Mouse (Mus musculus): ENCODE measurements around the gene Thap3. TPM values are rescaled to one million over a fixed set of nuclear protein-coding genes. Genes with fewer than 3 reads are reported as not detected.
A peak's percentile ranks its signal among the peaks of the same experiment; 100 is the strongest.

Gene Thap3
- total and polyA plus RNA-seq, 2 experiments from 2014 or later, result 21.1 to 42.7 TPM

DNA sequence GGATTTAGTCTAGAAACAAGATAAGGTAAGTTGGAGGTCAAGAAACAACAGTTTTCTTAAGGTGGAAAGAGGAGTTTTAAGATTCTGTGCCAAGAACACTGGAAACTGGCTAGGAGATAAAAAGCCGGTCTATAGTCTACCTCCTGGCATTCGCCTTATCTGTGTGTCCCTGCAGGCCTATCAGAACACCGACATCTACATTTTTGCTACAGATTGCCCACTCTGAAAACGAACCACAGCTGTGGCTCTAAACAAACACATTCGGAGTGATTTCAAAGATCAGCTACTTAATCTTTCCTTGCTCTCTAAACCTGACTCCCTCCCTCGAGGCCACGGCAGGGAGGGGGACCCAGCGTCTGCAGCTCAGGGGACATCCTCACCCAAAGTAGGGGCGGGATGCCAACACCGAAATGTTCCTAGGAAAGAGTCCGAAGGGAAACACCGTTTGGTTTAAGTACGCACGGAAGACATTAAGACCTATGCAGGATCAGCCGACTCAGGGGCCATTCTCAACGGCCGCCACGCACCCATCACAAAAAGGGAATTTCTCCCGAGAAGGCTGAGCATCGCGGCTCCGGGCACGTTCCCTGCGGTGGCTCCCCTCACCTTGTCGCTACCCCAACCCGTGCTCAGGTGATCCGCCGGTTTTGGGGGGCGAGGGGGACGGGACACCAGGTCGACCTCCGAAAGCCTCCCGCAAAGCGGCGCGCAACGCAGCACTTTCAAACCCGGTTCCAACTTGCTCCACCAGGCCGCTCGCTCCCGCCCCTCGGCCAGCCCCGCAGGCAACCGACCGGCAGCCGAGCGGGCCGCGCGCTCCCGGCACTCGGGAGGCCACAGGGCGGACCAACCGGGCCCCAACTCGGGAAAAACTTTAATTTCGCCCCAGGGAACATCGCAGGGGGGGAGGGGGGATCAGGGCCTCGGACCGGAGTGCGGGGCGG is 5.7 kb upstream of the Thap3 start:
- H3K27ac ChIP-seq (ENCODE audit: low read depth, low read length), result no peak overlapping the region
- H3K36me3 ChIP-seq (ENCODE audit: insufficient read depth, low read length), result peaks cover 22% of the 10 kb centered on the region
- peak overlapping the region; percentile 97 for H3K4me3 ChIP-seq (ENCODE audit: low read depth, low read length)
- peak overlapping the region; percentile 97 for H3K4me2 ChIP-seq (ENCODE audit: low read depth, low read length, poor library complexity, severe bottlenecking)
- ATAC-seq (ENCODE audit: low FRiP score) (no peak), DNase-seq (ENCODE audit: low spot score) (no peak)
- no peak for TF ChIP-seq CTCF (IDR thresholded peaks at IDR 0.05)
- H3K9ac ChIP-seq (replicated peaks; ENCODE audit: low read length, poor library complexity, severe bottlenecking), result peak overlapping the region; percentile 87
- H3K9me3 ChIP-seq (ENCODE audit: low read length), result no peaks in the 10 kb centered on the region
- WGBS, result 1% methylated on average over 57 of the region's 61 CpGs
- H3K27me3 ChIP-seq (ENCODE audit: insufficient read depth, low read length), result no peaks in the 10 kb centered on the region
- peaks cover 10% of the 10 kb centered on the region; the same call in 1 of the 2 replicates for H3K4me1 ChIP-seq (ENCODE audit: insufficient read depth, low read length)

DNA sequence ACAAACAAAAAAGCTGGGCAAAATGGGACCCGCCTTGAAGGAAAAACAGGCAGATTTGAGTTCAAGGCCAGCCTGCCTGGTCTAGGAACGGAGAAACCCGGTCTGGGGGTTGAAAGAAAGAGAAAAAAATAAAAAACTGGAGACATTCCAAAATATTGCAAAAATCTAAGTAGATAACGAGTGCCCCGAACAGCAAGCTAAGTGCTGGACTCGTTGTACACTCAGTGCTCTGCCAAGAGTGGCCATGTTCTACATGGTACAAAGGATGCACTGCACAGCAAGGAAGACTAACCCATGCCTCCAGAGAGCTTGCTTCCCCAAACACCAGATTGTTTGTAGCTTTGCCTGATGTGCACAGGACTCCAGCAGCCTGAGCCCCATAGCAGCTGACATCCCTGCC is 4.2 kb upstream of the Thap3 start:
- H3K9me3 ChIP-seq (ENCODE audit: low read length), result no peaks in the 10 kb centered on the region
- WGBS, result 81% methylated on average over 6 of the region's 6 CpGs
- no peak overlapping the region for H3K9ac ChIP-seq (replicated peaks; ENCODE audit: low read length, poor library complexity, severe bottlenecking)
- H3K36me3 ChIP-seq (ENCODE audit: insufficient read depth, low read length), result peaks cover 25% of the 10 kb centered on the region
- H3K4me1 ChIP-seq (ENCODE audit: insufficient read depth, low read length), result peaks cover 11% of the 10 kb centered on the region; the same call in 1 of the 2 replicates
- H3K27ac ChIP-seq (ENCODE audit: low read depth, low read length), result no peak overlapping the region
- H3K27me3 ChIP-seq (ENCODE audit: insufficient read depth, low read length), result no peaks in the 10 kb centered on the region
- no peak for ATAC-seq (ENCODE audit: low FRiP score)
- no peak overlapping the region for H3K4me2 ChIP-seq (ENCODE audit: low read depth, low read length, poor library complexity, severe bottlenecking)
- no peak for TF ChIP-seq CTCF (IDR thresholded peaks at IDR 0.05)
- DNase-seq (ENCODE audit: low spot score), result no peak
- H3K4me3 ChIP-seq (ENCODE audit: low read depth, low read length), result no peak overlapping the region

DNA sequence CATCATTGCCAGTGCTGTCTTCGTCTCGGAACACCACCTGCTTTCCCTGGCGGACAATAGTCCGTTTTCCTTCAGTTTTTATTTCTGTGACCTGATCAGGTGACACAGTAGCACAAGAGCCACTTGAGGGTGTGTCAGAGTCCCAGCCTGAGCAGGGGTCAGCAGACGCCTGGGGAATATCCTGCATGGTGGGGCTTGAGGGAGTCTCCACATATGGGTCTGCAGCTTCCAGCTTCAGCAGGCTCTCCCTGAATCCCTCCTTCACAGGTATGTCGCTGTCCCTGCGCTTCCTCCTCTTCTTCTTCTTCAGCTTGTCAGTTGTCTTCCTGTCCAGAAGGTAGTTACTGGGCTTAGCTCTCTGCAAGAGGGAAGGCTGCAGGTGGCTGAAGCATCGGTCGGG is 3.3 kb upstream of the Thap3 start:
- WGBS, result 95% methylated on average over 9 of the region's 9 CpGs
- H3K9me3 ChIP-seq (ENCODE audit: low read length), result no peaks in the 10 kb centered on the region
- ATAC-seq (ENCODE audit: low FRiP score) (no peak), DNase-seq (ENCODE audit: low spot score) (no peak)
- TF ChIP-seq CTCF (IDR thresholded peaks at IDR 0.05), result no peak
- peaks cover 10% of the 10 kb centered on the region; the same call in 1 of the 2 replicates for H3K4me1 ChIP-seq (ENCODE audit: insufficient read depth, low read length)
- H3K27me3 ChIP-seq (ENCODE audit: insufficient read depth, low read length), result no peaks in the 10 kb centered on the region
- H3K9ac ChIP-seq (replicated peaks; ENCODE audit: low read length, poor library complexity, severe bottlenecking), result no peak overlapping the region
- peaks cover 25% of the 10 kb centered on the region for H3K36me3 ChIP-seq (ENCODE audit: insufficient read depth, low read length)
- no peak overlapping the region for H3K4me3 ChIP-seq (ENCODE audit: low read depth, low read length)
- H3K4me2 ChIP-seq (ENCODE audit: low read depth, low read length, poor library complexity, severe bottlenecking), result no peak overlapping the region
- H3K27ac ChIP-seq (ENCODE audit: low read depth, low read length), result no peak overlapping the region

DNA sequence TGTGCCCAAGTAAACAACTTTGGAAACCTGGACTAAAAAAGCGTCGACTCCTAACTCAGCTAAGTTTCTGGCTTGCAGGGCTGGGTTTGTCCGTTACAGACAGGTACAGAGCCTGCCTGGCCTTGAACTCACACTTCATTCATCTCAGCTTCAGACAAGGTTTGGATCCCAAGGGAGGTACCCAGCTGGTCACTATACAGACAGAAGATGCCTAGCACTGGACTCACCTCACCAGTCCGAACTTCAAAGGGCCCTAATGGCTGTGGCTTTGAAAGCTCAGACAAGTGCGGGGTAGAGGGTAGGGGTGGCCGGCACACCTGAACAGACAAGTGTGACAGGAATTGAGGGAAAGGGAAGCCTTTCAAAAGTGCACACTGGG is 302 bp upstream of the Thap3 start:
- no peak for TF ChIP-seq CTCF (IDR thresholded peaks at IDR 0.05)
- peak; percentile 29; the same call in 1 of the 2 replicates for ATAC-seq (ENCODE audit: low FRiP score)
- Histone ChIP-seq H3K27ac (ENCODE audit: low read depth, low read length) (peak overlapping the region; percentile 88; the same call in 1 of the 2 replicates), H3K4me1 (ENCODE audit: insufficient read depth, low read length) (peaks cover 5% of the 10 kb centered on the region; the same call in 1 of the 2 replicates), H3K9me3 (ENCODE audit: low read length) (no peaks in the 10 kb centered on the region), H3K9ac (replicated peaks; ENCODE audit: low read length, poor library complexity, severe bottlenecking) (no peak overlapping the region), H3K4me2 (ENCODE audit: low read depth, low read length, poor library complexity, severe bottlenecking) (peak overlapping the region; percentile 86), H3K27me3 (ENCODE audit: insufficient read depth, low read length) (no peaks in the 10 kb centered on the region), H3K4me3 (ENCODE audit: low read depth, low read length) (peak overlapping the region; percentile 79), H3K36me3 (ENCODE audit: insufficient read depth, low read length) (peaks cover 25% of the 10 kb centered on the region)
- 35% methylated on average over 6 of the region's 6 CpGs for WGBS
- DNase-seq (ENCODE audit: low spot score), result no peak

DNA sequence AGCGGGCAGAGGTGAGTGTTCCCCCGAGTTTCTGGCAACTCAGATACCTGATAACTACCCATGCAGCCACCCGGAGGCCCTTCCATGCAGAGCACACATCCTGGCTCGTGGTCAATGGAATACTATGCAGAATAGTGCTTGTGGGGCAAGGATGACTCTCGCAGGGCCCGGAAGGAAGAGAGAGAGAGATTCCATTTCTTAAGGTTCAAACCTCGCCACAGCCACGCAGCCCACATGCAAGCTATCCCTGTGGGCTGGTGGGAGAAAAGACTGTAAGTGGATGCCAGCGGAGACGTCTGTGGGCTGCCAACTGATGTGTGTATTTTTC is 819 bp downstream of the Thap3 start:
- no peaks in the 10 kb centered on the region for H3K9me3 ChIP-seq (ENCODE audit: low read length)
- peak overlapping the region; percentile 93 for H3K9ac ChIP-seq (replicated peaks; ENCODE audit: low read length, poor library complexity, severe bottlenecking)
- no peak for TF ChIP-seq CTCF (IDR thresholded peaks at IDR 0.05)
- WGBS, result 21% methylated on average over 10 of the region's 10 CpGs
- H3K27ac ChIP-seq (ENCODE audit: low read depth, low read length), result peak overlapping the region; percentile 88
- H3K4me1 ChIP-seq (ENCODE audit: insufficient read depth, low read length), result peaks cover 5% of the 10 kb centered on the region; the same call in 1 of the 2 replicates
- H3K4me2 ChIP-seq (ENCODE audit: low read depth, low read length, poor library complexity, severe bottlenecking), result peak overlapping the region; percentile 86
- H3K27me3 ChIP-seq (ENCODE audit: insufficient read depth, low read length), result no peaks in the 10 kb centered on the region
- ATAC-seq (ENCODE audit: low FRiP score) (0 out of 2 replicates have a peak, but pooled peaks have one; percentile 2), DNase-seq (ENCODE audit: low spot score) (no peak)
- peak overlapping the region; percentile 79 for H3K4me3 ChIP-seq (ENCODE audit: low read depth, low read length)
- H3K36me3 ChIP-seq (ENCODE audit: insufficient read depth, low read length), result peaks cover 28% of the 10 kb centered on the region

DNA sequence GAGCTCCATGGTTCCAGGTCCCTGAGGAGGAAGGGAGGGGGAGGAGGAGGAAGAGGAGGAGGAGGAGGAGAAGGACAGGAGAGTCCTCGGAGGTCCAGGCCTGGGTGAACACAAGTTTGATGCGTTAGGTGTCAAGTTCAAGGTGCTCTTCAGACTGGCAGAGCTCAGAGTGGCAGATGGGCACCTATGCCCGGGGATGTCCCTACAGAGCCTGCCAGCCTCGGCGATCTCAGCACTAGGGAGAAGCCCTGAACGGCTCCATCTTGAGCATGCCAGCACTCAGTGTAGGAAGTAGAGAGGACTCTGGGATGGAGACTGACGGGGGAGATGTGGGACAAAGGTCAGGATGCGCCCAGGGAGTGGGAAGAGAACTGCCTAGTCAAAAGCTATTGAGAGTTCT is 2.1 kb downstream of the Thap3 start:
- TF ChIP-seq CTCF (IDR thresholded peaks at IDR 0.05), result no peak
- H3K27ac ChIP-seq (ENCODE audit: low read depth, low read length), result no peak overlapping the region
- ATAC-seq (ENCODE audit: low FRiP score) (no peak), DNase-seq (ENCODE audit: low spot score) (no peak)
- H3K4me1 ChIP-seq (ENCODE audit: insufficient read depth, low read length), result peaks cover 5% of the 10 kb centered on the region; the same call in 1 of the 2 replicates
- H3K36me3 ChIP-seq (ENCODE audit: insufficient read depth, low read length), result peaks cover 19% of the 10 kb centered on the region
- no peak overlapping the region for H3K4me2 ChIP-seq (ENCODE audit: low read depth, low read length, poor library complexity, severe bottlenecking)
- H3K27me3 ChIP-seq (ENCODE audit: insufficient read depth, low read length), result no peaks in the 10 kb centered on the region
- no peaks in the 10 kb centered on the region for H3K9me3 ChIP-seq (ENCODE audit: low read length)
- H3K4me3 ChIP-seq (ENCODE audit: low read depth, low read length), result no peak overlapping the region
- 75% methylated on average over 8 of the region's 8 CpGs for WGBS
- H3K9ac ChIP-seq (replicated peaks; ENCODE audit: low read length, poor library complexity, severe bottlenecking), result 0 out of 2 replicates have a peak overlapping the region, but pooled peaks have one; percentile 4

All from midbrain, postnatal 0 days (tissue).